In genomic region chr1:141968133-141968532, GRCm38 (mm10) we compare ENCODE assay signal across 22 mouse cellular contexts.
"Had no signal": no experiment of that assay in that cellular context is flagged by ENCODE, and none has a peak within 500 bp of the region (broad histone marks: within the 10 kb centered on the region; RNA-seq: fewer than 3 reads in every experiment).

No protein-coding gene starts in this region.

- H3K4me3 ChIP-seq: limb, embryonic 10.5 days; limb, embryonic 13.5 days; liver, embryonic 12.5 days; liver, embryonic 15.5 days; lung, embryonic 15.5 days; megakaryocyte, embryonic 14.5 days; midbrain, embryonic 10.5 days; midbrain, embryonic 13.5 days; myocyte; neural tube, embryonic 13.5 days had no signal

- H3K27ac ChIP-seq: limb, embryonic 10.5 days; limb, embryonic 13.5 days; liver, embryonic 12.5 days; liver, embryonic 15.5 days; lung, embryonic 15.5 days; midbrain, embryonic 10.5 days; midbrain, embryonic 13.5 days; neural tube, embryonic 13.5 days had no signal

- H3K9me3 ChIP-seq: limb, embryonic 10.5 days; limb, embryonic 13.5 days; liver, embryonic 12.5 days; liver, embryonic 15.5 days; lung, embryonic 15.5 days; midbrain, embryonic 10.5 days; midbrain, embryonic 13.5 days; neural tube, embryonic 13.5 days had no signal

- H3K27me3 ChIP-seq: limb, embryonic 13.5 days; liver, embryonic 12.5 days; liver, embryonic 15.5 days; lung, embryonic 15.5 days; megakaryocyte, embryonic 14.5 days; midbrain, embryonic 13.5 days; neural tube, embryonic 13.5 days had no signal

- DNase-seq: kidney, adult 9 months; kidney, postnatal 14 days; kidney, postnatal 4 days; layer of hippocampus, adult 9-11 months; liver; lung, adult 18-20 months; lung, postnatal 10 days; lung, postnatal 36 days; thymus, adult 2 months; thymus, postnatal 14 days; thymus, postnatal 4 days had no signal

- H3K9ac ChIP-seq: limb, embryonic 13.5 days; liver, embryonic 12.5 days; liver, embryonic 15.5 days; lung, embryonic 15.5 days; midbrain, embryonic 13.5 days; neural tube, embryonic 13.5 days had no signal

- H3K4me1 ChIP-seq: limb, embryonic 10.5 days; limb, embryonic 13.5 days; liver, embryonic 12.5 days; liver, embryonic 15.5 days; lung, embryonic 15.5 days; megakaryocyte, embryonic 14.5 days; midbrain, embryonic 10.5 days; midbrain, embryonic 13.5 days; neural tube, embryonic 13.5 days had no signal

- H3K4me2 ChIP-seq: limb, embryonic 13.5 days; liver, embryonic 12.5 days; liver, embryonic 15.5 days; lung, embryonic 15.5 days; midbrain, embryonic 13.5 days; neural tube, embryonic 13.5 days had no signal

- ATAC-seq: liver, embryonic 12.5 days; midbrain, embryonic 13.5 days; midbrain, embryonic 16.5 days had no signal

- H3K36me3 ChIP-seq: limb, embryonic 10.5 days; limb, embryonic 13.5 days; liver, embryonic 12.5 days; liver, embryonic 15.5 days; lung, embryonic 15.5 days; midbrain, embryonic 10.5 days; midbrain, embryonic 13.5 days; neural tube, embryonic 13.5 days had no signal
